Mouse (Mus musculus): ENCODE measurements around the gene Guk1. TPM values are rescaled to one million over a fixed set of nuclear protein-coding genes. Genes with fewer than 3 reads are reported as not detected.

Guk1 gene
- polyA plus RNA-seq (2014; fragmentation: Nextera tagmentation; extraction: Ambion mirVana), result 132 and 149 TPM in 2 replicates

DNA sequence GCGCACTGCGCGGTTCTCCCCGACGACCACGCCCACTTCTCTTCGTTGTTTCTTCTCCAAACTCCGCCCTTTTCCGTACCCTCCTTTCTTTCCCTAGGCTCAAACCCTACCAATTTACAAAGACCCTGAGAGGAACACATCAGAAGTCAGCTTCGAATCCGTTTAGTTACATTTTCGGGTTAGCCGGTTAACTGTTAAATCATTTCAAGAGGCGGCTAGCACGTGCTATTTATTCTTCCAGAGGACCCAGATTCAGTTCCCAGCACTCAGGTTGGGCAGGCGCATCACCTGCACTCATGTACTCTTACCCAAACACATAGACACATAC lies at the start of gene Guk1:
Gene Guk1, minus strand, starts transcription at position 154 of the 328 bp plus-strand sequence.
- Histone ChIP-seq H3K36me3 (ENCODE audit: control insufficient read depth, insufficient read depth, low read length) (no peaks in the 10 kb centered on the region), H3K4me3 (ENCODE audit: low read length) (peak within 1 kb of the TSS; percentile 68), H3K4me1 (ENCODE audit: control insufficient read depth, insufficient read depth, low read length) (peaks cover 7% of the 10 kb centered on the region), H3K9me3 (ENCODE audit: control insufficient read depth, low read length) (no peaks in the 10 kb centered on the region), H3K27me3 (ENCODE audit: control insufficient read depth, insufficient read depth, low read length) (no peaks in the 10 kb centered on the region), H3K9ac (ENCODE audit: low read depth, low read length) (peak within 1 kb of the TSS; percentile 80), H3K27ac (ENCODE audit: low read depth, low read length) (peak within 1 kb of the TSS; percentile 91), H3K4me2 (replicated peaks; ENCODE audit: low read depth, low read length) (peak within 1 kb of the TSS; percentile 71)
- peak; percentile 17 for ATAC-seq (ENCODE audit: low FRiP score, low TSS enrichment)
- WGBS, result 6% methylated on average over 16 of the region's 16 CpGs

DNA sequence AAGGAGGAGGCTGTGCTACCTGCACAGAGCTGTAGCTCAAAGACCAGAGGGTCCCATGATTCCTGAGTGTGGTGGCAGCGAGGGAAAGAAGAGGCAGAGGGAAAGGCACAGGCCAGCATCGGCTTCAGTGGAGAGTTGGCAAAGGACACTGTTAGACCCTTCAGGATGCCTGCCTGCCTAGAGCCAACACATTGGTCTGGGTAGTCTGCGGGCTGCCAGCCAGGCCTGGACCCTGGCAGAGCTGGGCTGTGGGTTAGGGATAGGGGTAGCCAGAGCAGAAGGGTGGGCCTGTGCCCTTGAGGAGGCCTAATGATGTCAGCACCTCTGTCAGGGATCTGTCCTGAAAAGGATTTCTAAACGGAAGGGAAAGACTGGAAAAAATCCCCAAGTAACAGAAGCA lies 47.8 kb upstream of the Guk1 start:
- WGBS, result 74% methylated on average over 4 of the region's 4 CpGs
- no peak overlapping the region for H3K9ac ChIP-seq (ENCODE audit: low read depth, low read length)
- no peak overlapping the region for H3K27ac ChIP-seq (ENCODE audit: low read depth, low read length)
- no peaks in the 10 kb centered on the region for H3K36me3 ChIP-seq (ENCODE audit: control insufficient read depth, insufficient read depth, low read length)
- H3K4me3 ChIP-seq (ENCODE audit: low read length), result no peak overlapping the region
- peaks cover 18% of the 10 kb centered on the region; the same call in 1 of the 2 replicates for H3K27me3 ChIP-seq (ENCODE audit: control insufficient read depth, insufficient read depth, low read length)
- H3K4me1 ChIP-seq (ENCODE audit: control insufficient read depth, insufficient read depth, low read length), result no peaks in the 10 kb centered on the region
- no peak overlapping the region for H3K4me2 ChIP-seq (replicated peaks; ENCODE audit: low read depth, low read length)
- no peaks in the 10 kb centered on the region for H3K9me3 ChIP-seq (ENCODE audit: control insufficient read depth, low read length)
- no peak for ATAC-seq (ENCODE audit: low FRiP score, low TSS enrichment)

DNA sequence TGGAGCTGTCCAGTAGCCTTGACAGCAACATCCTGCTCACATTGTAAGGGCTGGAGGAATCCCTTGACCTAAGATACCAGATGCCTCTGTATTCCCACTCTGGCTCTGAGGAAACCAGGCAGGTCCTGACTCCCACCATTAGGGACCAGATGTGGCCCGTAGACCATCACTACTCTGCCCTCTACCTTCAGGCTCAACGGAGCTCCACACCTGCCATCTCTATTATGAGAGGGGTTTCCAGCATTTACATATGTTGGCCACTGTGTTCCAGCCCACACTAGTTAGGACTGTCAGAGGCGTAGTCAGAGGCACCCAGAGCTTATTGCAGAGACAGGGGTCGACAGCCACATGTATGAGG lies 47.4 kb upstream of the Guk1 start:
- 55% methylated on average over 4 of the region's 4 CpGs for WGBS
- Histone ChIP-seq H3K9ac (ENCODE audit: low read depth, low read length) (no peak overlapping the region), H3K4me3 (ENCODE audit: low read length) (no peak overlapping the region), H3K36me3 (ENCODE audit: control insufficient read depth, insufficient read depth, low read length) (no peaks in the 10 kb centered on the region), H3K27me3 (ENCODE audit: control insufficient read depth, insufficient read depth, low read length) (peaks cover 18% of the 10 kb centered on the region; the same call in 1 of the 2 replicates), H3K4me1 (ENCODE audit: control insufficient read depth, insufficient read depth, low read length) (no peaks in the 10 kb centered on the region), H3K9me3 (ENCODE audit: control insufficient read depth, low read length) (no peaks in the 10 kb centered on the region), H3K27ac (ENCODE audit: low read depth, low read length) (no peak overlapping the region), H3K4me2 (replicated peaks; ENCODE audit: low read depth, low read length) (no peak overlapping the region)
- ATAC-seq (ENCODE audit: low FRiP score, low TSS enrichment), result peak; percentile 32

DNA sequence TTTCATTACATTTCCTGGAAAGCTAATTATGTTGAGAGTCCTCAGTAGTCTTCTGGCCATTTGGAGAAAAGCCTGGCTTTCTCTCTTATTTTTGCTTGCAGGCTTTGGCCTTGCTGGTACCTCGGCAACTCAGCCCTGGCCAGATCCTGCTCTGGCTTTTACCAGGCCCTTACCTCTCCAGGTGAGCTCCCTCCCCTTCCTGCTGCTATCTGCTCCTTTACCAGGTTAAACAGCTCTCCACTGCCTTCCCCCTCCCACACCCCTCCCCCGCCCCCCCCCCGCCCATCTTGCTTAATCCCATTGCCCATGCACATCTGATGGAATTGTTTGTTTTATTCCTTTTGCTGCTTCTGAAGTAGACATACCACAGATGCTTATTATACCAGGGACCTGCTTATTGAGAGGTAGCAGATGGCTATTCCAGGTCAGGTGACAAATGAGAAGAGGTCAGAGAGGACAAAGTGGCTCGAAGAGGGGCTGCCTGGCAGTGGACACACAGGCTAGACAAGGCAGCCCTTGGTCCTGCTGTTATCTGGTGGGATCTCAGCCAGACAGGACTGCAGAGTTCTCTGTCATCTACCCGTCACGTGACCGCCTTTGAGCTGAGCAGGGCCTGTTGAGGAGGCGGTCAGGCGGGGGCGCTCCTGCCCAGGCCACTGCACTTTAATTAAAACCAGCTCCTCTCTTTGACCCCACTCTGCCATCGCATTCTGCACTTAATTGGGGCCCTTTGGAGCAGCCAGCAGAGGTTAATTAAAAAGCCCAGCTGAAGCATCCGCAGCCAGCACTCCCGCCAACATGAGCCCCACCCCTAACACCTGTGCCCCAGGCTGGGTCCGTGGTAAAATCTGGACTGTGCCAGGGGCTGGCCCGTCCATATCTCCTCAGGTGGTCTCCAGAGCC lies 46.8 kb upstream of the Guk1 start:
- H3K27ac ChIP-seq (ENCODE audit: low read depth, low read length), result no peak overlapping the region
- H3K36me3 ChIP-seq (ENCODE audit: control insufficient read depth, insufficient read depth, low read length), result no peaks in the 10 kb centered on the region
- H3K9ac ChIP-seq (ENCODE audit: low read depth, low read length), result no peak overlapping the region
- H3K4me3 ChIP-seq (ENCODE audit: low read length), result no peak overlapping the region
- no peak overlapping the region for H3K4me2 ChIP-seq (replicated peaks; ENCODE audit: low read depth, low read length)
- peak; percentile 75 for ATAC-seq (ENCODE audit: low FRiP score, low TSS enrichment)
- H3K27me3 ChIP-seq (ENCODE audit: control insufficient read depth, insufficient read depth, low read length), result peaks cover 16% of the 10 kb centered on the region; the same call in 1 of the 2 replicates
- no peaks in the 10 kb centered on the region for H3K9me3 ChIP-seq (ENCODE audit: control insufficient read depth, low read length)
- WGBS, result 2% methylated on average over 15 of the region's 15 CpGs
- H3K4me1 ChIP-seq (ENCODE audit: control insufficient read depth, insufficient read depth, low read length), result no peaks in the 10 kb centered on the region

DNA sequence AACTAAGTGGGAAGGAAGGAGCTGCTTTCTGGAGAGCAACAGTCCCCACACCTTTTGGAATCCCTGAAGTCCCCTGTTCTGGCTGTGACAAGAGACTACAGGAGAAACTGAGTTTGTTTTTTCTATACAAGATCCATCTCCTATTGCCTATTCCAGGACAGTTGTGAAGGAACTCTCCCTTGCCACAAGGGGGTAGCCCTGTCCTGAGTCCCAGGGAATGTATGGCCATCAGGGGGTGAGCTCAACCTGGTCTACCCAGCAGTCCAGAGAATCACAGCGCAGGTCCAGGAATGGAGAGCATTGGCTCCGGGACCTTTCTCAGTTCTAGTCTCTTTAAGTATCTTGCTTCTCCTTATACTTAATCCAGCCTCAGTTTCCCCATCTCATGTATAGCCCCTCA lies 40.8 kb upstream of the Guk1 start:
- 60% methylated on average over 2 of the region's 2 CpGs for WGBS
- Histone ChIP-seq H3K9ac (ENCODE audit: low read depth, low read length) (no peak overlapping the region), H3K36me3 (ENCODE audit: control insufficient read depth, insufficient read depth, low read length) (no peaks in the 10 kb centered on the region), H3K4me1 (ENCODE audit: control insufficient read depth, insufficient read depth, low read length) (no peaks in the 10 kb centered on the region), H3K27ac (ENCODE audit: low read depth, low read length) (no peak overlapping the region), H3K4me2 (replicated peaks; ENCODE audit: low read depth, low read length) (no peak overlapping the region), H3K9me3 (ENCODE audit: control insufficient read depth, low read length) (no peaks in the 10 kb centered on the region), H3K27me3 (ENCODE audit: control insufficient read depth, insufficient read depth, low read length) (no peaks in the 10 kb centered on the region), H3K4me3 (ENCODE audit: low read length) (no peak overlapping the region)
- no peak for ATAC-seq (ENCODE audit: low FRiP score, low TSS enrichment)

GRCm38 (mm10) chr11:59230144-59230760 lies 38.2 kb upstream of the Guk1 start:
- ATAC-seq (ENCODE audit: low FRiP score, low TSS enrichment), result no peak
- Histone ChIP-seq H3K27me3 (ENCODE audit: control insufficient read depth, insufficient read depth, low read length) (no peaks in the 10 kb centered on the region), H3K4me3 (ENCODE audit: low read length) (no peak overlapping the region), H3K36me3 (ENCODE audit: control insufficient read depth, insufficient read depth, low read length) (no peaks in the 10 kb centered on the region), H3K4me2 (replicated peaks; ENCODE audit: low read depth, low read length) (no peak overlapping the region), H3K9me3 (ENCODE audit: control insufficient read depth, low read length) (no peaks in the 10 kb centered on the region), H3K4me1 (ENCODE audit: control insufficient read depth, insufficient read depth, low read length) (peaks cover 13% of the 10 kb centered on the region), H3K9ac (ENCODE audit: low read depth, low read length) (no peak overlapping the region), H3K27ac (ENCODE audit: low read depth, low read length) (no peak overlapping the region)
- 10% methylated on average over 7 of the region's 7 CpGs for WGBS

DNA sequence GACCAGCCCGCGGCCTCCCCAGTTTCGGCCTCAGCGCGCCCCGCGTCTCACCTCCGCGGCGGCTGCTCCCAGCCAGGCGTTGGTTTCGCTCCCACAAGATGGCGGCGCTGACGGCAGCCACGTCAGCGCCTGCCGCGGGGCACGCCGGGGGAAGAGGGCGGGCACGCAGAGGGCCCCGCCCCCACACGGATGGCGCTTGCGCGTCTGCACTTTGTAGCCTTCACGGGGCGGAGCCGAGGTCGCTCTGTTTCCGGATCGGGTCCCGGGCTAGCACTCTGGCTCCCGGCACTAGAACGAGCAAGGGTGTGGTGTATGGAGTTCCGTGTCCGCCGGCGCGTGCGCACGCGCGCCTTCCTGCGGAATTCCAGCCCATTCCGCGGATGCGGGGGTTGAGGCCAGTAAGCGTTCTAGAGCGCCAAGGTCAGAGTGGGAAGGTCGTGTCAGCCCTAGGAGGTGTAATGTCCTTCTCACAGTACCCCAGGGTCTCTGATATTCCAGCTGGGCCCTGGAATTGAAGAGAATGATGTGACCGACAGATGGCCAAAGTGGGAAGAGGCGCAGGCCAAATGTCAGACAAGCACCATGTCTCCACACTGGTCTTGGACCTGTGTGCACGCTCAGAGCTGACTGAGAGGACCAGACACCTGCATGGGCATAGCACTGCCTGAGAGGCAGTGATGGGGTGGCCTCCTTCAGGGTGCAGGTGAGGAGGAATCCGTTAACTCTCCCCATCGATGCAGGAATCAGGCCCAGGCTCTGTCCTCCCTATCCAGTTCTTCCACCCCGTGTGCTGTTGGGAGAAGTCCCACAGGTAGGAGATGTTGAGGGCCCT lies 36.3 kb upstream of the Guk1 start, which contains the start of gene Arf1:
Gene Arf1, minus strand, starts transcription at position 149 of the 832 bp plus-strand sequence.
- ATAC-seq (ENCODE audit: low FRiP score, low TSS enrichment), result peak; percentile 96
- Histone ChIP-seq H3K27me3 (ENCODE audit: control insufficient read depth, insufficient read depth, low read length) (no peaks in the 10 kb centered on the region), H3K4me1 (ENCODE audit: control insufficient read depth, insufficient read depth, low read length) (peaks cover 22% of the 10 kb centered on the region), H3K4me2 (replicated peaks; ENCODE audit: low read depth, low read length) (peak within 1 kb of the TSS; percentile 88), H3K9me3 (ENCODE audit: control insufficient read depth, low read length) (no peaks in the 10 kb centered on the region), H3K4me3 (ENCODE audit: low read length) (peak within 1 kb of the TSS; percentile 100), H3K9ac (ENCODE audit: low read depth, low read length) (peak within 1 kb of the TSS; percentile 96), H3K27ac (ENCODE audit: low read depth, low read length) (peak within 1 kb of the TSS; percentile 94), H3K36me3 (ENCODE audit: control insufficient read depth, insufficient read depth, low read length) (peaks cover 6% of the 10 kb centered on the region)
- 5% methylated on average over 57 of the region's 59 CpGs for WGBS

- Histone ChIP-seq H3K27ac (ENCODE audit: low read depth, low read length) (peak overlapping the region; percentile 94), H3K9ac (ENCODE audit: low read depth, low read length) (peak overlapping the region; percentile 96), H3K4me3 (ENCODE audit: low read length) (peak overlapping the region; percentile 100), H3K27me3 (ENCODE audit: control insufficient read depth, insufficient read depth, low read length) (no peaks in the 10 kb centered on the region), H3K36me3 (ENCODE audit: control insufficient read depth, insufficient read depth, low read length) (peaks cover 9% of the 10 kb centered on the region), H3K4me2 (replicated peaks; ENCODE audit: low read depth, low read length) (peak overlapping the region; percentile 88), H3K4me1 (ENCODE audit: control insufficient read depth, insufficient read depth, low read length) (peaks cover 24% of the 10 kb centered on the region), H3K9me3 (ENCODE audit: control insufficient read depth, low read length) (no peaks in the 10 kb centered on the region)
- 2% methylated on average over 34 of the region's 51 CpGs for WGBS
- peak; percentile 79 for ATAC-seq (ENCODE audit: low FRiP score, low TSS enrichment)
These were observed 35.7 kb upstream of the Guk1 start for GRCm38 (mm10) chr11:59227604-59228121.
